Mouse (Mus musculus): ENCODE measurements around the gene Foxn3. TPM values are rescaled to one million over a fixed set of nuclear protein-coding genes. Genes with fewer than 3 reads are reported as not detected.

The Foxn3 gene
- polyA plus RNA-seq, 1 experiment from 2014 or later: 60.5 TPM

DNA sequence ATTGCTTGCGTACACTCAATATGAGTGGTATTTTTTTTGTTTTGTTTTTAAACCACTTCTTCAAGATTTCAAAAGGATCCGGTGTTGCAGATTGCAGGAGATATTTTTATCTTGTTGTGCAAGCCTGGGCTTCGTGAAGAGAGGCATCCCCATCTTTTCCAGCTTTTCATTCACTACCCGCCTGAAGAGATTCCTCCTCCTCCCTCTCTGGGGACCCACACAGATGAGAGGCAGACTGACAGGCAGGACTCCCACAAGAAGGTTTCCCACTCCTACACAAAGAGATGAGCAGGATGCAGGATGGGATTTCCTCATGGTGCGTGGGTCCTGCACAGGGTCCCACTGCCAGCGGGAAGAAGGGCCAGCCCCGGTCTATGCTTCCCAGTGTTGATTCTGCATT, 92.0 kb downstream of the Foxn3 start:
- 72% methylated on average over 7 of the region's 7 CpGs for WGBS
- Histone ChIP-seq H3K27me3 (replicated peaks; ENCODE audit: control insufficient read depth, insufficient read depth, low read length) (no peaks in the 10 kb centered on the region), H3K4me2 (ENCODE audit: low read length) (no peak overlapping the region), H3K36me3 (ENCODE audit: control insufficient read depth, insufficient read depth, low read length) (no peaks in the 10 kb centered on the region), H3K9ac (ENCODE audit: low read depth, low read length) (no peak overlapping the region), H3K9me3 (ENCODE audit: control insufficient read depth, low read length) (peaks cover 4% of the 10 kb centered on the region; the same call in 1 of the 2 replicates), H3K4me3 (ENCODE audit: low read length) (no peak overlapping the region), H3K27ac (ENCODE audit: low read depth, low read length) (no peak overlapping the region), H3K4me1 (ENCODE audit: control insufficient read depth, insufficient read depth, low read depth, low read length) (peaks cover 11% of the 10 kb centered on the region; the same call in 1 of the 2 replicates)
- ATAC-seq: no peak

DNA sequence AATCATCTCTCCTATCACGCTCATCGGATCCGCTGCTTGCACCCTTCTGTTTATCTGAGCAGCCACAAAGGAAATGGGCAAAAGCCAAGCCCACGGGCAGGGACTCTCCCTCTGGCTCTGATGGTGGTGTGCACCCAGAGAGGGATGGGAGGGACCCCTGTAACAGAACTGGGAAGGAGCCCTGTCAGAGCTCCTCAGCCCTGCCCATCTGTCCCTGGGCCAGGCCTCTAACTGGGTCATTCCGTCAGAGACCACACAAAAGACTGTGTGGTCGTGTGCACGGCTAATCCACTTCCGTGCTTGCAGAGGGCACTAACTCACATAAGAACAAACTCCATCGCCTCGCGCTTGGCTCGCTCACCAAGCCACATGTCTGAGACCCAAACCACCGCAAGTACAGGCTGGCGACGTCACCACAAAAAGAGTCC, 95.5 kb downstream of the Foxn3 start:
- peak; percentile 84 for ATAC-seq
- 33% methylated on average over 15 of the region's 15 CpGs for WGBS
- peak overlapping the region; percentile 49; the same call in 1 of the 2 replicates for H3K27ac ChIP-seq (ENCODE audit: low read depth, low read length)

DNA sequence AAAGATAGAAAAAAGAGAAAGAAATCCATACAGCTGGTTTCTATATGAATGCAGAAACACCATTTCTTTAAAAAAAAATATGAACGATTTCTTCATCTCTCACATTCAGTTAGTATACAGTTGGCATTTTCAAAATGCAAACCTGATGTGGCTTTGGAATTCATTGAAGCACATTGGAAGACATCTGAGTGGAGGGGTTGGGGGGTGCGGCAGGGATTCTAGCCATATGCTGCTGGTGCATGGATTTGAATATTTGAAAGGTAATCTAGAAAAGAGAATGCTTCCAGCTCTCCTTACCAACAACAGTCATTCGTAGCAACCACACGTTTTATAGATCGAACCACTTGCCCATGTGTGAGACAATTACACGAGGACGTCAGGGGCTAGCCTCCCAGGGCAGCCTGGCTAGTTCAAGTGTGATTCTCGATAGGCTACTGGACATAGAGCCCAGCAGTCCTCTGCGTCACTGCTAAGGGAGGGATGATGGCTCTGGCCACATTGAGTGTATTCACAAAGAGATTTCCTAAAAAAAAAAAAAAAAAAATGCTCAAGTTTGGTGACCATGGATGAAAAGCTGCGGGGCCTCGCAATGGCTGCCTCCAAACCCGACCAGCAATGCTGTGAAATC, 96.0 kb downstream of the Foxn3 start:
- no peak overlapping the region for H3K4me3 ChIP-seq (ENCODE audit: low read length)
- no peaks in the 10 kb centered on the region for H3K36me3 ChIP-seq (ENCODE audit: control insufficient read depth, insufficient read depth, low read length)
- H3K9ac ChIP-seq (ENCODE audit: low read depth, low read length): 0 out of 2 replicates have a peak overlapping the region, but pooled peaks have one; percentile 14
- H3K4me1 ChIP-seq (ENCODE audit: control insufficient read depth, insufficient read depth, low read depth, low read length): peaks cover 13% of the 10 kb centered on the region; the same call in 1 of the 2 replicates
- ATAC-seq: peak; percentile 60; the same call in 1 of the 2 replicates
- no peaks in the 10 kb centered on the region for H3K27me3 ChIP-seq (replicated peaks; ENCODE audit: control insufficient read depth, insufficient read depth, low read length)
- H3K4me2 ChIP-seq (ENCODE audit: low read length): peak overlapping the region; percentile 43
- 55% methylated on average over 12 of the region's 12 CpGs for WGBS
- H3K9me3 ChIP-seq (ENCODE audit: control insufficient read depth, low read length): no peaks in the 10 kb centered on the region
- peak overlapping the region; percentile 49 for H3K27ac ChIP-seq (ENCODE audit: low read depth, low read length)

More for the DNA sequence above, 95.5 kb downstream of the Foxn3 start:
- H3K4me2 ChIP-seq (ENCODE audit: low read length): peak overlapping the region; percentile 43
- H3K27me3 ChIP-seq (replicated peaks; ENCODE audit: control insufficient read depth, insufficient read depth, low read length): no peaks in the 10 kb centered on the region
- H3K9ac ChIP-seq (ENCODE audit: low read depth, low read length): no peak overlapping the region
- no peak overlapping the region for H3K4me3 ChIP-seq (ENCODE audit: low read length)
- no peaks in the 10 kb centered on the region for H3K9me3 ChIP-seq (ENCODE audit: control insufficient read depth, low read length)
- H3K4me1 ChIP-seq (ENCODE audit: control insufficient read depth, insufficient read depth, low read depth, low read length): peaks cover 13% of the 10 kb centered on the region; the same call in 1 of the 2 replicates
- no peaks in the 10 kb centered on the region for H3K36me3 ChIP-seq (ENCODE audit: control insufficient read depth, insufficient read depth, low read length)

DNA sequence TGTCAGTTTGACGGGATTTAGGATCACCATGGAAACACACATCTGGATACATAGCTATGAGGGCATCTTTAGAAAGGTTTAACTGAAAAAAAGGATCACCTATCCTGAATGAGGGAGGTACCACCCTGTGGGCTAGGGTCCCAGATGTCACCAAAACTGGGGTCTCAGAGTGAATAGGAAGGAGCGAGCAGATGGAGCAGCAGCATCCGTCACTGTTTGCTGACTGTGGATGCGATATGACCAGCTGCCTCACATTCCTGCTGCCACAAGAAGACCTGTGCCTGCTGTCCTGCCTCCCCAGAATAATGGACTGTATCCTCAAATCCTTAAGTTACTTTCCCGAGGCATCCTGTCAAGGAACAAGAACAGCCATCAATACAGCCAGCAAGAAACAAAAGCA, 97.0 kb downstream of the Foxn3 start:
- Histone ChIP-seq H3K9me3 (ENCODE audit: control insufficient read depth, low read length) (no peaks in the 10 kb centered on the region), H3K36me3 (ENCODE audit: control insufficient read depth, insufficient read depth, low read length) (no peaks in the 10 kb centered on the region), H3K4me2 (ENCODE audit: low read length) (no peak overlapping the region), H3K4me3 (ENCODE audit: low read length) (no peak overlapping the region), H3K9ac (ENCODE audit: low read depth, low read length) (no peak overlapping the region), H3K4me1 (ENCODE audit: control insufficient read depth, insufficient read depth, low read depth, low read length) (peaks cover 13% of the 10 kb centered on the region; the same call in 1 of the 2 replicates), H3K27ac (ENCODE audit: low read depth, low read length) (no peak overlapping the region), H3K27me3 (replicated peaks; ENCODE audit: control insufficient read depth, insufficient read depth, low read length) (no peaks in the 10 kb centered on the region)
- 57% methylated on average over 5 of the region's 5 CpGs for WGBS
- ATAC-seq: no peak

DNA sequence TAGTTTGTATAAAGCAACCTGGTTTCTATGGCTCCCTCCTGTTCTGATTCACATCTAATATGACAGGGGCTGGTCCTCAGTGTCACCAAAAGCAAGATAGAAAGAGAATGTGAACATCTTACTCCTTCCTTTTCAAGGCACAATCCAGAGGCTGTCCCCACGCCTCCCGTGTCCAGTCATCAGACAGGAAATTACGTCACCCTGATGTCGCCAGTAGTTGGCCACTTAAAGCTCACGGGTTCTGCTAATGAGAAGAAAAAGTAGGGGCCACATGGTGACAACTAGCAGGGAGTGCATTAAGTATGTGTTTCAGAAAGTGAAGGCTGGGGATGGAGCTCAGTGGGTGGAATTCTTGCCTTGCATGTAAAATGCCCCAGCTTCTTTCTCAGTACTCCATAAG, 99.1 kb downstream of the Foxn3 start:
- no peak for ATAC-seq
- H3K9me3 ChIP-seq (ENCODE audit: control insufficient read depth, low read length): no peaks in the 10 kb centered on the region
- no peak overlapping the region for H3K9ac ChIP-seq (ENCODE audit: low read depth, low read length)
- H3K27ac ChIP-seq (ENCODE audit: low read depth, low read length): no peak overlapping the region
- peaks cover 13% of the 10 kb centered on the region; the same call in 1 of the 2 replicates for H3K4me1 ChIP-seq (ENCODE audit: control insufficient read depth, insufficient read depth, low read depth, low read length)
- H3K27me3 ChIP-seq (replicated peaks; ENCODE audit: control insufficient read depth, insufficient read depth, low read length): no peaks in the 10 kb centered on the region
- no peaks in the 10 kb centered on the region for H3K36me3 ChIP-seq (ENCODE audit: control insufficient read depth, insufficient read depth, low read length)
- WGBS: 84% methylated on average over 5 of the region's 5 CpGs
- no peak overlapping the region for H3K4me3 ChIP-seq (ENCODE audit: low read length)
- H3K4me2 ChIP-seq (ENCODE audit: low read length): no peak overlapping the region

DNA sequence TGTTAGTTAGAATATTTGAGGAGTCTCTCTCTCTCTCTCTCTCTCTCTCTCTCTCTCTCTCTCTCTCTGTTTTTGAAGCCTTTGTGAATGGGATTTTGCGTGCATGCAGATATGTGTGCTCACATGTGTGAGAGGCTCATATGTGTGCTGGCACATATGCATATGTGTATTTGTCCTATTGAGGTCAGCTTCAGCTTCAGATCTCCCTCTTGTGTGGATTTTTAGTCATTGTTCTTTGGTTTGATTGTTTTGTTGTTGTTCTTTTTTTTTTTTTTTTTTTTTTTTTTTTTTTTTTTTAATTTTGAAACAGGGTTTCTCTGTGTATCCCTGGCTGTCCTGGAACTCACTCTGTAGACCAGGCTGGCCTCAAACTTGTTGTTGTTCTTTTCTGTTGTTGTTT, 100.5 kb downstream of the Foxn3 start:
- ATAC-seq: no peak

DNA sequence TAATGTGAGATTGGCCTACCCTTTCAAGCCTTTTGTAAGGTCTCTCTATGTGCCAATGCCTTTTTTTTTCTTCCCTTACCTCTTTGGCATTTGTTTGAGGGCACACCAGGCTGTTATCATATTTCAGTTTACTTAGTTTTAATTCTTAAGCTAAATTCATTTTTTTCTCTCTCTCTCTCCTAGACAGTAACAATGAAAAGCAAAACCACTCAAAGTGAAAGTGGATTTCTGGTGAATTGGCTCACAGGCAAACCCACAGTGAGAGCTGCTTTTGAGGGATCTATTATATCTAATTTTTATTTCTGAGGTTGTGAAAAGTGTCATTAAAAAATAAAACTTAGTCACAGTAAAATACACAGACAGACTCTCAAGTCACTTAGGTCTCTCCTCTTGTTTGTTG, 101.1 kb downstream of the Foxn3 start:
- H3K4me2 ChIP-seq (ENCODE audit: low read length): no peak overlapping the region
- no peak for ATAC-seq
- H3K9ac ChIP-seq (ENCODE audit: low read depth, low read length): no peak overlapping the region
- H3K4me1 ChIP-seq (ENCODE audit: control insufficient read depth, insufficient read depth, low read depth, low read length): peaks cover 17% of the 10 kb centered on the region
- H3K4me3 ChIP-seq (ENCODE audit: low read length): no peak overlapping the region
- H3K9me3 ChIP-seq (ENCODE audit: control insufficient read depth, low read length): no peaks in the 10 kb centered on the region
- H3K36me3 ChIP-seq (ENCODE audit: control insufficient read depth, insufficient read depth, low read length): no peaks in the 10 kb centered on the region
- H3K27ac ChIP-seq (ENCODE audit: low read depth, low read length): no peak overlapping the region
- no peaks in the 10 kb centered on the region for H3K27me3 ChIP-seq (replicated peaks; ENCODE audit: control insufficient read depth, insufficient read depth, low read length)

More for the DNA sequence above, 100.5 kb downstream of the Foxn3 start:
- 82% methylated on average over 1 of the region's 1 CpGs for WGBS
- no peak overlapping the region for H3K27ac ChIP-seq (ENCODE audit: low read depth, low read length)
- no peak overlapping the region for H3K4me3 ChIP-seq (ENCODE audit: low read length)
- no peak overlapping the region for H3K9ac ChIP-seq (ENCODE audit: low read depth, low read length)
- no peak overlapping the region for H3K4me2 ChIP-seq (ENCODE audit: low read length)
- H3K36me3 ChIP-seq (ENCODE audit: control insufficient read depth, insufficient read depth, low read length): no peaks in the 10 kb centered on the region
- no peaks in the 10 kb centered on the region for H3K27me3 ChIP-seq (replicated peaks; ENCODE audit: control insufficient read depth, insufficient read depth, low read length)
- no peaks in the 10 kb centered on the region for H3K9me3 ChIP-seq (ENCODE audit: control insufficient read depth, low read length)
- H3K4me1 ChIP-seq (ENCODE audit: control insufficient read depth, insufficient read depth, low read depth, low read length): peaks cover 17% of the 10 kb centered on the region

DNA sequence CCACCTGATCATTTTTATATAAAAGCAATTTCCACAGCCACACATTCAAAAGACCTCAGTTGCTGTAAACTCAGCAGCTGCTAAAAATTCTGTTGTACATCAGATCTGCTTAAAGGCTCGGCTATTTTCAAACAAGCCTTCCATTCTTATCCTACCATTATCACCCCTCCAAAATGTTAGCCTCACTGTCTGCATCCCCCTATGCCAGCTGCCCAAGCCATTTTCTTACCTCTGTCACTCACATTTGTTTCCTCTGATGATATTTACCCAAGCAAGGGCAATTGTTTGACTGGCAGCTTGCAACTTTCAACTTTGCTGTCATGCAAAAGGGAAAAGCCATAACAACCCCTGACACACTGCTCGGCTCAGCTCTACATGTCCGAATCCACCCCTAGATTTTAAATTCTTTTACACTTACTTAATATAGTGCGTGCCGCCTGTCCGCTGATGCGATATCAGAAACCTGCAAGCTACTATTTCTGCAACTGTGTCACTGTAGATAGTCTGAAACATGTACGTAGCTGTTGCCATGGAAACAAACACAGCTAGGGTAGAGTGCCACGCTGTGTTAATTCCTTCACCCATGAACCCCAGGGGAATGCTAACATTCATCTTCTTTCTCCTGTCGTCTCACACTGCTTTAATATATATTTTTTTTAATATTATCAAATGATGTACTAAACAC, 105.7 kb downstream of the Foxn3 start:
- 35% methylated on average over 10 of the region's 10 CpGs for WGBS
- H3K4me1 ChIP-seq (ENCODE audit: control insufficient read depth, insufficient read depth, low read depth, low read length): peaks cover 22% of the 10 kb centered on the region
- no peak overlapping the region for H3K9ac ChIP-seq (ENCODE audit: low read depth, low read length)

DNA sequence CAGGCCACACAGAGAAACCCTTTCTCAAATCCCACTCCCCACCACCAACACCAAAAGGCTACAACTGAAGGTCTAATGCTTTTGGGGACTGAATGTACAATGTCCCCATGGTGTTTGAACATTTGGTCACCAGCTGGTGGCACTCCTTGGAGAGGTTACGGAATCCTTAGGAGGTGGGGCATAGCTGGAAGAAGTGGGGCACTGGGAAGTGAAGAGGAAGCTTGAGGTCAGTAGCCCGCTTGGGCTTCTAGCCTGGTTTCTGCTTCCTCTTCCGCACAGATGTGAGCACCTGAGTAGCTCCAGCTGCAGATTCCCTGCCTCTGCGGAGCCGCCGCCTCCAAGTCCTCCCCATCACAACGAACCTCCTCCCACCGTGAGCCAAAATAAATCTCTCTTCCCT, 107.8 kb downstream of the Foxn3 start:
- H3K4me3 ChIP-seq (ENCODE audit: low read length): no peak overlapping the region
- peaks cover 22% of the 10 kb centered on the region for H3K4me1 ChIP-seq (ENCODE audit: control insufficient read depth, insufficient read depth, low read depth, low read length)
- no peaks in the 10 kb centered on the region for H3K27me3 ChIP-seq (replicated peaks; ENCODE audit: control insufficient read depth, insufficient read depth, low read length)
- no peak overlapping the region for H3K27ac ChIP-seq (ENCODE audit: low read depth, low read length)
- H3K4me2 ChIP-seq (ENCODE audit: low read length): no peak overlapping the region
- no peaks in the 10 kb centered on the region for H3K36me3 ChIP-seq (ENCODE audit: control insufficient read depth, insufficient read depth, low read length)
- no peak overlapping the region for H3K9ac ChIP-seq (ENCODE audit: low read depth, low read length)
- WGBS: 93% methylated on average over 8 of the region's 8 CpGs
- no peak for ATAC-seq
- no peaks in the 10 kb centered on the region for H3K9me3 ChIP-seq (ENCODE audit: control insufficient read depth, low read length)

More for the DNA sequence above, 105.7 kb downstream of the Foxn3 start:
- Histone ChIP-seq H3K4me3 (ENCODE audit: low read length) (peak overlapping the region; percentile 11; the same call in 1 of the 2 replicates), H3K27ac (ENCODE audit: low read depth, low read length) (peak overlapping the region; percentile 37), H3K36me3 (ENCODE audit: control insufficient read depth, insufficient read depth, low read length) (no peaks in the 10 kb centered on the region), H3K27me3 (replicated peaks; ENCODE audit: control insufficient read depth, insufficient read depth, low read length) (no peaks in the 10 kb centered on the region), H3K9me3 (ENCODE audit: control insufficient read depth, low read length) (no peaks in the 10 kb centered on the region), H3K4me2 (ENCODE audit: low read length) (peak overlapping the region; percentile 41)
- ATAC-seq: peak; percentile 68
